Mouse (Mus musculus): ENCODE results near the gene Vmn2r110.

Vmn2r110 gene

GRCm38 (mm10) chr17:20596323-20596722 is at the start of gene Vmn2r110:
Gene Vmn2r110, minus strand, starts transcription at chr17:20596423.
- DNase-seq (ENCODE audit: low read depth) = no peak

- no peak for DNase-seq (ENCODE audit: low read depth)
Observed at GRCm38 (mm10) chr17:20624777-20625176, 28.6 kb upstream of the Vmn2r110 start, which contains the start of gene Fpr-rs3. Gene Fpr-rs3, minus strand, starts transcription at chr17:20624877.

- no peak for DNase-seq (ENCODE audit: low read depth)
Observed at GRCm38 (mm10) chr17:20564656-20565055, 31.6 kb downstream of the Vmn2r110 start, which contains the start of gene Vmn2r109. Gene Vmn2r109, minus strand, starts transcription at chr17:20564756.

Data from induced T-regulatory cell, adult 2 months (primary cell).